Mouse (Mus musculus) left cerebral cortex, adult 9 months (tissue): ENCODE results near the gene Kcnh5.

Source experiments
- DNase-seq, 2 experiments: peaks; one replicate each; pipeline ENCODE4 v3.0.0; 2022; ENCODE audit warnings: low spot score in 2 of 2

Gene Kcnh5

GRCm38 (mm10) chr12:75176691-75177645 is at the start of gene Kcnh5:
TSS of gene Kcnh5 (minus strand) at chr12:75177332.
- peak; percentile 33 to 64 for DNase-seq

- no peak for DNase-seq
These were observed 46.8 kb upstream of the Kcnh5 start for GRCm38 (mm10) chr12:75223966-75224365.

GRCm38 (mm10) chr12:75189413-75189812 is 12.3 kb upstream of the Kcnh5 start:
- peak in 1 of 2 experiments; percentile 18 for DNase-seq

GRCm38 (mm10) chr12:75182646-75183045 is 5.5 kb upstream of the Kcnh5 start:
- DNase-seq: peak; percentile 62 to 81

- peak in 1 of 2 experiments; percentile 50 for DNase-seq
These were observed 2.4 kb upstream of the Kcnh5 start for GRCm38 (mm10) chr12:75179491-75179890.

- DNase-seq: no peak
These were observed 506 bp upstream of the Kcnh5 start for GRCm38 (mm10) chr12:75177646-75178030.

- DNase-seq: no peak
These were observed 1.1 kb downstream of the Kcnh5 start for GRCm38 (mm10) chr12:75175931-75176565.

- DNase-seq: peak in 1 of 2 experiments; percentile 19
These were observed 6.2 kb downstream of the Kcnh5 start for GRCm38 (mm10) chr12:75170970-75171369.

- no peak for DNase-seq
These were observed 24.0 kb downstream of the Kcnh5 start for GRCm38 (mm10) chr12:75153076-75153568.

- no peak for DNase-seq
These were observed 37.3 kb downstream of the Kcnh5 start for GRCm38 (mm10) chr12:75139792-75140191.

GRCm38 (mm10) chr12:75091921-75092320 is 85.2 kb downstream of the Kcnh5 start:
- no peak for DNase-seq

GRCm38 (mm10) chr12:75090957-75091356 is 86.2 kb downstream of the Kcnh5 start:
- no peak for DNase-seq

GRCm38 (mm10) chr12:75077175-75077574 is 100.0 kb downstream of the Kcnh5 start:
- peak in 1 of 2 experiments; percentile 49 for DNase-seq

GRCm38 (mm10) chr12:75071043-75071442 is 106.1 kb downstream of the Kcnh5 start:
- DNase-seq: no peak

GRCm38 (mm10) chr12:75062571-75062970 is 114.6 kb downstream of the Kcnh5 start:
- DNase-seq: no peak

GRCm38 (mm10) chr12:75061731-75062130 is 115.4 kb downstream of the Kcnh5 start:
- DNase-seq: no peak

- no peak for DNase-seq
These were observed 123.4 kb downstream of the Kcnh5 start for GRCm38 (mm10) chr12:75053731-75054130.

- no peak for DNase-seq
These were observed 140.4 kb downstream of the Kcnh5 start for GRCm38 (mm10) chr12:75036694-75037093.

- DNase-seq: no peak
These were observed 144.9 kb downstream of the Kcnh5 start for GRCm38 (mm10) chr12:75031970-75032864.

GRCm38 (mm10) chr12:74971187-74971586 is 205.9 kb downstream of the Kcnh5 start:
- DNase-seq: no peak

- DNase-seq: peak in 1 of 2 experiments; percentile 15
These were observed 207.7 kb downstream of the Kcnh5 start for GRCm38 (mm10) chr12:74969420-74969819.

- no peak for DNase-seq
These were observed 210.9 kb downstream of the Kcnh5 start for GRCm38 (mm10) chr12:74966266-74966665.
